Mouse (Mus musculus): Measurements from ENCODE around the gene Tmem218. TPM values are rescaled to one million over a fixed set of nuclear protein-coding genes. Genes with fewer than 3 reads are reported as not detected.

The Tmem218 gene
- 10 to 100 TPM in 3 of 4 experiments, 1 to 10 TPM in 1; 8.7 to 11.5 (median 10.7) TPM for total RNA-seq (2022)

GRCm38 (mm10) chr9:37207929-37208411 lies at the start of gene Tmem218:
TSS of gene Tmem218 (plus strand) at chr9:37208223.
- peak; percentile 93 to 97 for DNase-seq (ENCODE audit: low spot score in 2 of 2)

DNA sequence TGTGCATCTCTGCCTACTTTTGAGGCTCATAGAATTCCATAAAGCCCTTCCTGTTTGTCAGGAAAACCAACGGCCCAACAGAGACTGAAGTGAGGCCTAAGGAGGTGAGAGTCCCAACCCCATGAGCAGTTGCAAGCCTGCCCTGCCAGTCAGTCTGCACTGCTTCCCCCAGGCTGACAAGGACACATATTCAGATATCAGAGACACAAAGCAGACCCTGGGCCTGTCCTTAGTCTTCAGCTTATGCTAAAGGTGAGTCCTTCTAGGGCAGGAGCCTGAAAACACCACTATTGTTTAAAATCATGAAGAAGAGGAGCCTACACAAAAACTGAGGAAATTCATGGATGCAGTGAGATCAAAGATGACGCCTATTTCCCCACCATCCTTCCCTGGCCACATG lies 47.3 kb upstream of the Tmem218 start:
- no peak for DNase-seq (ENCODE audit: low spot score in 2 of 2)

DNA sequence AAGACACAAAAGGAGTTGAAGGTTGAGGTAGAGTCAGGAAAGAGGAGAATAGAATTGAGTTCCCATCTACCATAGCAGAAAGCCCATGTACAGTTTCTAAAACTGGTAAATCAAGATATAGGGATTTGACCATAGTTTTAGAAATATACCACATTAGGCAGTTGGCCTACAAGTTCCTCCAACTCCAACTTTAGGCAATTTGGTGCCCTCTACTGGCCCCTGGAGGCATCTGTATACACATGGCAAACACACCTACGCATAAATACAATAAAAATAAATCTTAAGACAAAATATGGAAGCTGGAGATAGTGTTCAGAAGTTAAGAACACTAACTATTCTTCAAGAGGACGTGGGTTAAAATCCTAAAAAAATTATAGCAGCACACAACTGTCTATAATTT lies 41.1 kb upstream of the Tmem218 start:
- no peak for DNase-seq (ENCODE audit: low spot score in 2 of 2)

GRCm38 (mm10) chr9:37173376-37173775 lies 34.6 kb upstream of the Tmem218 start:
- DNase-seq (ENCODE audit: low spot score in 2 of 2) = no peak

GRCm38 (mm10) chr9:37176002-37176401 lies 32.0 kb upstream of the Tmem218 start:
- DNase-seq (ENCODE audit: low spot score in 2 of 2) = no peak

GRCm38 (mm10) chr9:37177107-37177506 lies 30.9 kb upstream of the Tmem218 start:
- peak; percentile 43 to 47 for DNase-seq (ENCODE audit: low spot score in 2 of 2)

- no peak for DNase-seq (ENCODE audit: low spot score in 2 of 2)
Measured at GRCm38 (mm10) chr9:37177551-37177950, 30.5 kb upstream of the Tmem218 start.

DNA sequence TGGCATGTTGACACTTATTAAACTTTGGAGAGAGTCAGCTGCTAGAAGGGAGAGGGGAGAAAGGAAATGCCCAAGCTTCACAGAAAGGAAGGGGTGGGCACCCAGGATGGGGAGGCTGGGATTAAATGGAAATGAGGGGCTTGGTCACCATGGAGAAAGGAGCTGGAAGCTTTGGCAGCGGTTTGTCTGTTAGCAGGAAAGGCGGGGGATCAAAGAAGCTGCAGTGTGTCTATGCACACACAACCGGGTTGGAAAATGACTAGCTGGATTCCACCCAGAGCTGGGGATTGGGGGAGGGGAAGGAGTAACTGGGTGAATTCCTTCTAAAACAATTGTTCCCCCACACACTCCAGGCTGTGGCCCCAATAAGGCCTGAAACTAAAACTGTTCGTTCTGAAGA lies 29.1 kb upstream of the Tmem218 start:
- DNase-seq (ENCODE audit: low spot score in 2 of 2) = peak in 1 of 2 experiments; percentile 26

GRCm38 (mm10) chr9:37179596-37179995 lies 28.4 kb upstream of the Tmem218 start:
- DNase-seq (ENCODE audit: low spot score in 2 of 2) = no peak

DNA sequence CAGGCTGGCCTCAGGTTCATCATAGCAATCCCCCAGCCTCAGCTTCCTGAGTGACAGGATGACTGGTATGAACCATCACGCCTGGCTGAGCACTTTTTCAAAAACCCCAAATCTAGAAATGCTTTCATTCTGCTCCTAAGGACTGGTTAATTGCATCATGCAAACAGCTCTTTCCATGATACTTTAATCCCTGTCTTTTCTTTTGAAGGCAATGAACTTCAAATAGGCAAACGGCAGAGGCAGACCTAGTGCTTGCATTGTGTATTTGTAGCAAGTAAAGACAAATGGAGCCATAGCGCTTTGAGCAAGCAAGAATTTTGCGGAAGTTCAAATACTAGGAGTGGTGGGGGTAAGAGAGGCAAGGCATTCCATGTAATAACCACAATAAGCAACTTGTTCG lies 26.4 kb upstream of the Tmem218 start:
- DNase-seq (ENCODE audit: low spot score in 2 of 2) = no peak

DNA sequence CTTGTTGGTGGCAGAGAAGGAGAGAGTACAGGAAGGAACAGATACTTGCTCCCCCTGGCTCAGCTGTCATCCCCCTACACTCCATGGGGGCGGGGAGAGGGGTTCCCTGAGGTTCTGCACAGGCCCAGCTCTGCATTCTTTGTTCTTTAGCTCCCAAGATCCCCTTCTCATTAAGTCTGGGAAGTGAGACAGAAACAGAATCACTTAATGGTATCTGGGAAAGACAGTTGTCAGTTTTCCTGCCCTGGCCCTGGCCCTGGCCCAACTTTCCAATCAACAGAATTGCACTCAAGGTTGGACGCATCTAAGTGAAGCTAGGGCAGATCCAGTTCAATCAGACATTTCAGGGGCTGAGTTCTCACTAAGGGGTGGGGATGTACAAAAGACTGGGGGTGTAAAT lies 24.8 kb upstream of the Tmem218 start:
- no peak for DNase-seq (ENCODE audit: low spot score in 2 of 2)

- DNase-seq (ENCODE audit: low spot score in 2 of 2) = no peak
Measured at GRCm38 (mm10) chr9:37187407-37187806, 20.6 kb upstream of the Tmem218 start.

GRCm38 (mm10) chr9:37188024-37188423 lies 20.0 kb upstream of the Tmem218 start:
- DNase-seq (ENCODE audit: low spot score in 2 of 2) = no peak

DNA sequence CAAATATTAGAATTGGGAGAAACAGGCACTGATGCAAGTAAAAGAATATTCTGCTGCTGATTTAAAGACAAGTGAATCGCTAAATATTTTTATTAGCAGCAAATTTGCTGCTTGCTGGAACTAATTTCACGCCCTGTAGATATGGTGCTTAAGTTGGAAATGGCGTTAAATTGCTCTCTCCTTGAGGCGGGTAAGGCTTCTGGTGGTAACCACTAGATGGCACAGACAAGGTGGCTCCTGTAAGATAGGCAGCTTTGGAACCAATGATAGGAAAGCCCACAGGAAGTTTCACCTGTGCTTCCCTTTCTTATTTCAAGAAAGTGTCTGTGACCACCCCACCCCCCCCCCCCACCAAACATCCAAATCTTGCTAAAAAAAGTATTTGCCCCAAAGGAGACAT lies 11.0 kb upstream of the Tmem218 start:
- no peak for DNase-seq (ENCODE audit: low spot score in 2 of 2)

DNA sequence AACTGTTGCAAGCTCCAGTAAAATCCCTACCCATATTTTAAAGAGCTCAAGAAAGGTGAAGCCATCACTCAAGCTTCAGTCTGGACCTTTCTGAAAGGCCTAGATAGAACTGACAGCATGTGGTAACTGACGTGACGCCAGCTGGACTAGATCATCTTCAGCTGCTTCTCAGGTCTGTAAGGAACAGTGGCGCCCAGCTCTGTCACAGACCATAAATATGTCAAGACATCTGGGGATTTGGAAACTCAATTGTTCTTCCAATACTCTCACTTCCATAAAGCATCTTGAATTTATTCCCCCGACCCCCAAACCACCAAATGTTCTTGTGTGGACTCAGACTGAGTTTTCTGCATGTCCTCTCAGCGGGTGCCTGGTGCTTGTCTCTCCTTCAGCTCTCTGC lies 7.6 kb upstream of the Tmem218 start:
- no peak for DNase-seq (ENCODE audit: low spot score in 2 of 2)

DNA sequence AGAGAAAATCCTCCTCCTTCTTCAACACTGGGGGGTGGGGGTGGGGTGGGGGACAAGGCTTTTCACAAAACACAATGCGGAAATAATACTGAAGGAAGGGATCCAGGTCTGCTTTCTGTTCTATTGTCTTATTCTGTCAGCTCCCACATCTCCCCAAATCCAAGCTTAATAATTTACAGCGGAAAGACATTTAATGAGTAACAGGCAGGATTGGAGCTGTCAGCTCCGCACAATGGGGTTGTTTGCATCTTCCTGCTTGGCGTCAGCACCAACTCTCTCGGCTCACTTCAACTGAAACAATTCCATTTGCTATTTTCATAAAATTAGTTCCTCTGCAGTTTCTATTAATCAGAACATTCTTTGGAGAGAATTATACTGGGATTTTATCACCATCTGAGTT lies 4.1 kb upstream of the Tmem218 start:
- no peak for DNase-seq (ENCODE audit: low spot score in 2 of 2)

- peak in 1 of 2 experiments; percentile 50 for DNase-seq (ENCODE audit: low spot score in 2 of 2)
Measured at GRCm38 (mm10) chr9:37213060-37213738, 5.2 kb downstream of the Tmem218 start.

GRCm38 (mm10) chr9:37214327-37215060 lies 6.5 kb downstream of the Tmem218 start:
- no peak for DNase-seq (ENCODE audit: low spot score in 2 of 2)

DNA sequence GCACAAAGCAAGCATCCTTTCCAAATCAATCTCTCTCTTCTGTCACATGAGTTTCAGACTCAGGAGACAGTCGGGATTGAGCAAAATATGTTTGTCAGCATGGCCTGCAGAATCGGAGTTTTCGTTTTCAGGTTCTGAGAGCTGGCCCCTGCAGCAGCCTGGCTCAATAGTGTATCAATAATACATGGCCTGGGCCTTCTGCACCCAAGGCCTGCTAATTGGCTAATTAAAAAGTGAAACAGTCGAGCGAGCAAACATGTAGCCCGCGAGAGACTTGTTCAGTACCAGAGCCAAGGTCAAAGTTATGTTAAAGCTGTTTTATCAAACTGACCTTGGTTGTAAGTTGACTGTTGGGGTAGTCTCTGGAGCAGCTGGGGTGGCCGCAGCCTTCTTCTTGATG lies 12.7 kb downstream of the Tmem218 start:
- no peak for DNase-seq (ENCODE audit: low spot score in 2 of 2)

DNA sequence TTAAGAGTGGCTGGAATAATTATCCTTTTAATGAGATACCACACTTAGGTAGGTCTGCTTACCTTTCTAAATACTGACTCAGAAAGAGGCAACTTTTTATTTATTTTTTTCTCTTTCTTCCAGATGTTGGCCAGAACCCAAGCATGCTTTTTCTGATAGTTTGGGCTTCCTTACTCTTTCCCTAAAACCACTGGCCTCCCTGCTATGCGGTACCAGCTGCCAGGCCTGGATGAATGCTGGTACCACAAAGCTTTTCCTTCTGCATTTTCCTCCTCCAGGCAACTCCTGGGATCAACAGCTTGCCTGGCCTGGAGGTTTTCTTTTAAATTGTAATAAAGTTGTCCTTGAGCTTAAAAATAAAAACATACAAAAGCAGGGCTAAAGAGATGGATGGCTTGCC lies 17.6 kb downstream of the Tmem218 start:
- DNase-seq (ENCODE audit: low spot score in 2 of 2) = no peak

DNA sequence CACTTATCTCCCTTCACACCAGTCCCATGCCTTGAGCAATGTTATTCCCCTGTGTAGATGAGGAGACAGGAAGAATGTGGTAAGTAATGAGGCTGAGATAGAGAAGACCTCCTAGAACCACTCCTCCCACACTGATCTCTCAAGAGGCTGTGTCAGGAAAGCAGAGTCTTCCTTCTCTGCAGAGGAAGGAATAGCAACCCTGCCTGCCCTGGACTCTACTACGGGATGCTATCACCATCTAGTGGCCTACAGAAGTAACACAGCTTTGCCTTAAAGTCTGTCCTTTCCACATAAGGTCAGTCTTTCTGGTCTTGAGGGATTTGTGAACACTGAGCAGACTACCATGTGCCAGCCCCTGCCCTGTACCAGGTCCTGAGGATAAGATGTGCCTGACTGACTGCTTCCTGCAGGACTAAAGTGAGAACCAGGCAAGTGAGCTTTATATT lies 21.9 kb downstream of the Tmem218 start:
- peak; percentile 32 to 47 for DNase-seq (ENCODE audit: low spot score in 2 of 2)

DNA sequence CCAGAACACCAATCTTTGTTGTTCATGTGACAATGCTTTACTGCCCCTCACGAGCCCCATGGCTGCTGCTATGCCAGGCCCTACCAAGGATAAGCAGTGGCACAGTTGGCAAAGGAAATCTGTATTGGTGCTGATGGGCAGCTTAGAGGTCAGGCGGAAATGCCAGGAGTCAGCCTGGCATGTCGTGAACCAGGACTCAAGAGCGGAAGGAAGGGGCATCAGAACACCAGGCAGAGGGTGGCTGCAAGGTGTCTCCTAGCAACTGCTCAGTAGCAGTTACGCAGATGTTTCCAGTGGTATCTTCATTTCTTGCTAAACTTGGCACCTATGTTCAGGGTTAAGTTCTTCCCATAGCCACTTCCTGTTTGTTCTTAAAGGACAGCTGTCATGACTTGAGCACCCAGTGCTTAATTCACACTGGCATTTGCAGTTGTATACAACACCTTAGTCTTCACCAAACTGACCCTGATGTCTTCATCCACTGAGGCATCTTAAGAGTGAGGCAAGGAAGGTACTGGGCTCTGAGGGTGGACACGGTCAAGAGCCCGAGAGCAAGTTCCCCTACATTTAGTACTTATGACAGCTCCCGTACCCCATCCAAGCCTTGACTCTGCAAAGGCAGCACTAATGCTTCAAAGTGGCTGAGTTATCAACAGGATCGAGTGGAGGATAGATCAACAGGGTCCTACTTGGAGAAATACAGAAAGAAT lies 22.6 kb downstream of the Tmem218 start:
- DNase-seq (ENCODE audit: low spot score in 2 of 2) = no peak
